30 mouse cellular contexts compared by ENCODE assay signal in genomic region chr7:16287791-16288190, GRCm38 (mm10). TPM values are rescaled to one million over a fixed set of nuclear protein-coding genes. Genes with fewer than 3 reads are reported as not detected.
"Had no signal": no experiment of that assay in that cellular context is flagged by ENCODE, and none has a peak within 500 bp of the region (broad histone marks: within the 10 kb centered on the region; RNA-seq: fewer than 3 reads in every experiment).

No protein-coding gene starts in this region.

- H3K4me3 ChIP-seq: left cerebral cortex, adult 2 months; limb, embryonic 10.5 days; limb, embryonic 12.5 days; limb, embryonic 13.5 days; liver, embryonic 13.5 days; liver, embryonic 15.5 days; lung, embryonic 15.5 days; megakaryocyte, embryonic 14.5 days; midbrain, embryonic 10.5 days; midbrain, embryonic 12.5 days; midbrain, embryonic 13.5 days; midbrain, embryonic 15.5 days had no signal

- H3K9ac ChIP-seq: limb, embryonic 12.5 days; limb, embryonic 13.5 days; limb, embryonic 15.5 days; liver, embryonic 12.5 days; liver, embryonic 13.5 days; liver, embryonic 14.5 days; liver, embryonic 15.5 days; lung, embryonic 14.5 days; lung, embryonic 15.5 days; midbrain, embryonic 12.5 days; midbrain, embryonic 13.5 days; midbrain, embryonic 15.5 days had no signal

- DNase-seq: left cerebral cortex, postnatal 4 days; liver, embryonic 13.5 days; lung, adult 18-20 months; lung, adult 2 months; lung, embryonic 14.5 days; lung, postnatal 10 days; lung, postnatal 14 days; lung, postnatal 36 days; lung, postnatal 4 days; midbrain, embryonic 14.5 days had no signal

- ATAC-seq: liver, embryonic 12.5 days; lung, postnatal 0 days; midbrain, embryonic 13.5 days; midbrain, embryonic 15.5 days; midbrain, embryonic 16.5 days had no signal

- H3K9me3 ChIP-seq: limb, embryonic 10.5 days; limb, embryonic 12.5 days; limb, embryonic 13.5 days; limb, embryonic 15.5 days; liver, embryonic 12.5 days; liver, embryonic 13.5 days; liver, embryonic 15.5 days; lung, embryonic 15.5 days; midbrain, embryonic 10.5 days; midbrain, embryonic 12.5 days; midbrain, embryonic 13.5 days; midbrain, embryonic 15.5 days had no signal

- H3K27ac ChIP-seq: left cerebral cortex, adult 2 months; limb, embryonic 10.5 days; limb, embryonic 12.5 days; limb, embryonic 13.5 days; limb, embryonic 15.5 days; liver, embryonic 14.5 days; liver, embryonic 15.5 days; lung, embryonic 15.5 days; midbrain, embryonic 10.5 days; midbrain, embryonic 12.5 days; midbrain, embryonic 13.5 days; midbrain, embryonic 15.5 days had no signal

- H3K4me2 ChIP-seq: limb, embryonic 12.5 days; lung, embryonic 15.5 days; midbrain, embryonic 11.5 days; midbrain, embryonic 12.5 days; midbrain, embryonic 15.5 days had no signal

- H3K27me3 ChIP-seq: limb, embryonic 12.5 days; limb, embryonic 13.5 days; limb, embryonic 15.5 days; liver, embryonic 12.5 days; liver, embryonic 13.5 days; liver, embryonic 15.5 days; lung, embryonic 15.5 days; megakaryocyte, embryonic 14.5 days; midbrain, embryonic 12.5 days; midbrain, embryonic 13.5 days; midbrain, embryonic 15.5 days had no signal

RNA-seq across cellular contexts. Expression of gene C5ar1, which starts 28.5 kb away (rescaled TPM):
- polyA plus RNA-seq: myocyte had no signal

RNA-seq across cellular contexts. Expression of gene C5ar2, which starts 43.8 kb away (rescaled TPM):
- polyA plus RNA-seq: limb, embryonic 11.5 days; limb, embryonic 12.5 days; midbrain, embryonic 14.5 days; midbrain, embryonic 15.5 days; myocyte; neural tube, embryonic 11.5 days had no signal
